Mouse (Mus musculus) G1E (cell line): ENCODE results near the gene Nfix.

Source experiments
- CTCF ChIP-seq: IDR thresholded peaks from 2 replicates; pipeline ENCODE4 v1.5.1; 2012; ENCODE audit warnings: low read depth, low read length, inconsistent platforms, mixed read lengths
- TAL1 ChIP-seq: conservative IDR thresholded peaks from 2 replicates; pipeline ENCODE4 v1.6.1; 2012; ENCODE audit warnings: low read depth, low read length, inconsistent platforms, mixed read lengths

DNA sequence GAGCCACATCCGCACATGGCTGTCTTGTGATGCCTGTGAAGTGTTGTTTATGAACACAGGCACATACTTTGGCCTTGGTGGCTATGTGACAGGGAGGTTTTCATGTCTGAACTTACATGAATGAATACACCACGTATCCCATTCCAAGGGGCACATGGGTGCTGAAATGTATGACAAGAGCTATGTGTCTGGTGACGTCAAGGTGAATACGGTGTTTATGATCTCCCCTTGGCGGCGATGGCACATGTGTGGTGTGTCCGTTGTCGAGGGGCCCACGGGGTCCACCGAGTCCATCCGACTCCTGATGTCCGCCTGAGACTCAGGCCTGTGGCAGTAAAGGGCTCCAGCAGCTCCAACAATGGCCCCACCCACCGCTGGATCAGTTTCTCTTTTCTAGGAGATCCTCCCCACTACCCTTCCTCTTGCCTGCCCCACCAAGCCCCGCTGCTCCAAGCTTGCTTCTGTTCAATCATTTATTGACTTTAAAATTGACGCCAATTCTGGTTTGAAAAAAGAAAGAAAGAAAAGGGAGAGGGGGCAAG lies 2.8 kb downstream of the Nfix start:
- TF ChIP-seq CTCF (no peak), TAL1 (no peak)
